Mouse (Mus musculus) midbrain, postnatal 0 days (tissue): ENCODE results near the gene H2-Q6. TPM values are rescaled to one million over a fixed set of nuclear protein-coding genes. Genes with fewer than 3 reads are reported as not detected.
"Not testable (repeated sequence)": the region's sequence is repeated elsewhere in the genome, so short reads cannot be mapped to it uniquely, and the experiment has no call there.

Experiments used
- ATAC-seq: fragments of 200-750 bp; cut with Nextera tagmentation; 2 replicates; pipeline ENCODE4 v1.8.0; 2017; ENCODE audit warnings: moderate number of reproducible peaks, mild to moderate bottlenecking, moderate TSS enrichment, moderate library complexity; ENCODE audit not compliant: low FRiP score
- DNase-seq: peaks from one replicate; pipeline ENCODE4 v3.0.0-alpha.2; 2015; ENCODE audit warnings: low spot score
- H3K27ac ChIP-seq: fragments of 300-500 bp; sonication (generic); 2 replicates; pipeline ENCODE4 v1.5.1; 2014; ENCODE audit warnings: low read depth, mild to moderate bottlenecking, low read length, mixed read lengths
- H3K27me3 ChIP-seq: fragments of 300-500 bp; sonication (generic); 2 replicates; pipeline ENCODE4 v1.6.1; 2014; ENCODE audit warnings: low read length, control low read depth, mixed read lengths; ENCODE audit not compliant: insufficient read depth
- H3K36me3 ChIP-seq: fragments of 300-500 bp; sonication (generic); 2 replicates; pipeline ENCODE4 v1.6.1; 2014; ENCODE audit warnings: low read length, control low read depth, mixed read lengths; ENCODE audit not compliant: insufficient read depth
- H3K4me1 ChIP-seq: fragments of 300-500 bp; sonication (generic); 2 replicates; pipeline ENCODE4 v1.6.1; 2014; ENCODE audit warnings: mild to moderate bottlenecking, control low read depth, antibody characterized with exemption, low read length, mixed read lengths; ENCODE audit not compliant: insufficient read depth
- H3K4me2 ChIP-seq: fragments of 300-500 bp; sonication (generic); 2 replicates; pipeline ENCODE4 v1.6.1; 2014; ENCODE audit warnings: low read depth, mild to moderate bottlenecking, low read length, mixed read lengths; ENCODE audit not compliant: poor library complexity, severe bottlenecking
- H3K4me3 ChIP-seq: fragments of 300-500 bp; sonication (generic); 2 replicates; pipeline ENCODE4 v1.5.1; 2014; ENCODE audit warnings: low read depth, mild to moderate bottlenecking, low read length, moderate library complexity
- H3K9ac ChIP-seq: fragments of 300-500 bp; sonication (generic); replicated peaks from 2 replicates; pipeline ENCODE4 v1.6.1; 2014; ENCODE audit warnings: mild to moderate bottlenecking, low read length, moderate library complexity, mixed read lengths; ENCODE audit not compliant: poor library complexity, severe bottlenecking
- H3K9me3 ChIP-seq: fragments of 300-500 bp; sonication (generic); 2 replicates; pipeline ENCODE4 v1.6.1; 2016; ENCODE audit warnings: low read length, control low read depth
- WGBS: fragments of 180-500 bp; shearing (Covaris S2); extraction: QIAGEN DNeasy Blood & Tissue Kit; methylation state at CpG from one replicate; pipeline ENCODE4 v1.1.7; 2014; 5-methylcytosine and 5-hydroxymethylcytosine counted together
- polyA plus RNA-seq: library from polyadenylated mRNA; unstranded; fragments of >200 nt; fragmentation: Nextera tagmentation; extraction: Ambion mirVana; gene quantifications from 2 replicates; pipeline ENCODE4 v1.2.1, GENCODE M21; 2015
- total RNA-seq: library from RNA; depleted of rRNA; stranded (reverse); fragments of >200 nt; gene quantifications from 2 replicates; pipeline ENCODE4 v1.2.3, GENCODE M21; 2014

The H2-Q6 gene
- total and polyA plus RNA-seq, 2 experiments from 2014 or later: 0.11 to 1.8 TPM

DNA sequence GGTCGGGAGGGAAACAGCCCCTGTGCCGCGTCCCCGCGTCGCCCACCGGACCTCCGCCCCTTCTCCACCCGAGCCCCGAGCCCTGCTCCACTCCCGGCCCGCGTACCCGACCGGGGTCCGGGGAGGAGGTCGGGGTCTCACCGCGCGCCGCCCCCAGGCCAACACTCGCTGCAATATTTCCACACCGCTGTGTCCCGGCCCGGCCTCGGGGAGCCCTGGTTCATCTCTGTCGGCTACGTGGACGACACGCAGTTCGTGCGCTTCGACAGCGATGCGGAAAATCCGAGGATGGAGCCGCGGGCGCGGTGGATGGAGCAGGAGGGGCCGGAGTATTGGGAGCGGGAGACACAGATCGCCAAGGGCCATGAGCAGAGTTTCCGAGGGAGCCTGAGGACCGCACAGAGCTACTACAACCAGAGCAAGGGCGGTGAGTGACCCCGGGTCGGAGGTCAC is 14.7 kb downstream of the H2-Q6 start:
- 1% methylated on average over 40 of the region's 48 CpGs for WGBS
- H3K4me1 ChIP-seq, H3K27me3 ChIP-seq, H3K9me3 ChIP-seq, H3K36me3 ChIP-seq, H3K27ac ChIP-seq, DNase-seq, H3K9ac ChIP-seq: not testable (repeated sequence)
- ATAC-seq: peak; percentile 51
- Histone ChIP-seq H3K4me2 (peak overlapping the region; percentile 63), H3K4me3 (peak overlapping the region; percentile 42)

DNA sequence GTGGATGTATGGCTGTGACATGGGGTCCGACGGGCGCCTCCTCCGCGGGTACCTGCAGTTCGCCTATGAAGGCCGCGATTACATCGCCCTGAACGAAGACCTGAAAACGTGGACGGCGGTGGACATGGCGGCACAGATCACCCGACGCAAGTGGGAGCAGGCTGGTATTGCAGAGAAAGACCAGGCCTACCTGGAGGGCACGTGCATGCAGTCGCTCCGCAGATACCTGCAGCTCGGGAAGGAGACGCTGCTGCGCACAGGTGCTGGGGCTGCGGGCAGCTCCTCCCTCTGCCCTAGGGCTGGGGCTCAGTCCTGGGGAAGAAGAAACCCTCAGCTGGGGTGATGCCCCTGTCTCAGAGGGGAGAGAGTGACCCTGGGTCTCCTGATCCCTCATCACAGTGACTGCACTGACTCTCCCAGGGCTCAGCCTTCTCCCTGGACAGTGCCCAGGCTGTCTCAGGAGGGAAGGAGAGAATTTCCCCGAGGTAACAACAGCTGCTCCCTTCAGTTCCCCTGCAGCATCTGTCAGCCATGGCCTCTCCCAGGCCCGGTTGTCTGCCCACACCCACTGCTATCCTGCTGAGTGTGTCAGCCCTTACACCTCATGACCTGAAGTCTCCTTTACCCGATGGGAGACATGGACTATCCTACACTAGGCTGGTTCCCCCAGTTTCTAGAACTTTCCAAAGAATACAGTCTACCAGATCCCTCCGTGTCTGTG is 15.4 kb downstream of the H2-Q6 start:
- 54% methylated on average over 25 of the region's 27 CpGs for WGBS
- not testable (repeated sequence) for DNase-seq, H3K9me3 ChIP-seq, H3K9ac ChIP-seq, H3K36me3 ChIP-seq, H3K4me1 ChIP-seq, H3K27ac ChIP-seq, H3K4me2 ChIP-seq, H3K27me3 ChIP-seq
- 0 out of 2 replicates have a peak, but pooled peaks have one; percentile 6 for ATAC-seq
- peak overlapping the region; percentile 42; the same call in 1 of the 2 replicates for H3K4me3 ChIP-seq

DNA sequence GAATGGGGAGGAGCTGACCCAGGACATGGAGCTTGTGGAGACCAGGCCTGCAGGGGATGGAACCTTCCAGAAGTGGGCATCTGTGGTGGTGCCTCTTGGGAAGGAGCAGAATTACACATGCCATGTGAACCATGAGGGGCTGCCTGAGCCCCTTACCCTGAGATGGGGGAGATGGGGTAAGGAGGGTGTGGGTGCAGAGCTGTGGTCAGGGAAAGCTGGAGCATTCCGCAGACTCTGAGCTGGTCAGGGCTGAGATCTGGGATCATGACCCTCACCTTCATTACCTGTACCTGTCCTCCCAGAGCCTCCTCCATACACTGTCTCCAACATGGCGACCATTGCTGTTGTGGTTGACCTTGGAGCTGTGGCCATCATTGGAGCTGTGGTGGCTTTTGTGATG is 17.7 kb downstream of the H2-Q6 start:
- H3K4me1 ChIP-seq, ATAC-seq, H3K9me3 ChIP-seq, H3K27me3 ChIP-seq, DNase-seq, H3K27ac ChIP-seq, H3K4me2 ChIP-seq, H3K36me3 ChIP-seq, H3K9ac ChIP-seq, H3K4me3 ChIP-seq: not testable (repeated sequence)
- 97% methylated on average over 2 of the region's 2 CpGs for WGBS

DNA sequence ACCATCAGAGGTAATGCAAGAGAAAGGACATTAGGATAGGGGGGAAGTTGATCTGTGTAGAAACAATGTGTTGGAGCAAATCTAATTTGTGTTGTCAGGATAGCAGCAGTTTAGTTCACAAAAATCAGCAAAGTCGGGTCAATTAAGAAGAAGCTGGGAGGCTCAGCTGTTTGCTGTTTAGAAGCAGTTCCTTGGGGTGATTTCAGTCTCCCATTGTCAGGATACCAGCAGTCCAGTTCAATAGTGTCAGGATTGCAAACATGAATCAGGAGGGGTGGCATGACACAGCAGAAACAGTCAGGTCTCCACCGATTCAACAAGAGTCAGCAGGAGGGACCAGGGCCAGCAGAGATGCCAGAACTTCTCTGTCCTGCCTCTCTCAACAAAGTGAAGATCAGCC is 19.9 kb downstream of the H2-Q6 start:
- H3K9me3 ChIP-seq, H3K36me3 ChIP-seq, H3K27me3 ChIP-seq, H3K4me3 ChIP-seq, H3K27ac ChIP-seq, DNase-seq, H3K9ac ChIP-seq, H3K4me2 ChIP-seq, ATAC-seq, H3K4me1 ChIP-seq: not testable (repeated sequence)
- WGBS: 81% methylated on average over 2 of the region's 2 CpGs

DNA sequence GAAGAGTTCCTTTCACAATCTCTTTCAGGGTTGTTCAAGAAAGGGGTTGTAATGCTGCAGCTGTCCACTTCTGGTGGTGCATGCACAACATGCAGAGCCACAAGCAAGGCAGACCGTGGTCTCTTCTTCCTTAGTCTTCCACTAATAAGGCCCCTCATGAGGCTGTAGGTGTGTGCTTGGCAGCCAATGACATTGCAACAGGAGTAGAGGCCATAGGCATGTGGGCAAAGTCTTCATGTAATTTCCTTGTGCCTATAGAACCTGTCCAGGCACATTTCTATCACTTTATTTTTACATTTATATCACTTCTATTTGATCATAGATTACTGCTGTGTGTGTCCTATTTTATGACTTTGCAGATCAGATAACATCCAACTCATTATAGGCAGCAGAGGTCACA is 33.6 kb downstream of the H2-Q6 start:
- not testable (repeated sequence) for H3K9ac ChIP-seq, H3K9me3 ChIP-seq, H3K27ac ChIP-seq, H3K36me3 ChIP-seq, H3K4me1 ChIP-seq, DNase-seq, H3K4me3 ChIP-seq, ATAC-seq, H3K4me2 ChIP-seq, H3K27me3 ChIP-seq
- WGBS: no CpG with 5 or more reads among the region's 1 CpGs

DNA sequence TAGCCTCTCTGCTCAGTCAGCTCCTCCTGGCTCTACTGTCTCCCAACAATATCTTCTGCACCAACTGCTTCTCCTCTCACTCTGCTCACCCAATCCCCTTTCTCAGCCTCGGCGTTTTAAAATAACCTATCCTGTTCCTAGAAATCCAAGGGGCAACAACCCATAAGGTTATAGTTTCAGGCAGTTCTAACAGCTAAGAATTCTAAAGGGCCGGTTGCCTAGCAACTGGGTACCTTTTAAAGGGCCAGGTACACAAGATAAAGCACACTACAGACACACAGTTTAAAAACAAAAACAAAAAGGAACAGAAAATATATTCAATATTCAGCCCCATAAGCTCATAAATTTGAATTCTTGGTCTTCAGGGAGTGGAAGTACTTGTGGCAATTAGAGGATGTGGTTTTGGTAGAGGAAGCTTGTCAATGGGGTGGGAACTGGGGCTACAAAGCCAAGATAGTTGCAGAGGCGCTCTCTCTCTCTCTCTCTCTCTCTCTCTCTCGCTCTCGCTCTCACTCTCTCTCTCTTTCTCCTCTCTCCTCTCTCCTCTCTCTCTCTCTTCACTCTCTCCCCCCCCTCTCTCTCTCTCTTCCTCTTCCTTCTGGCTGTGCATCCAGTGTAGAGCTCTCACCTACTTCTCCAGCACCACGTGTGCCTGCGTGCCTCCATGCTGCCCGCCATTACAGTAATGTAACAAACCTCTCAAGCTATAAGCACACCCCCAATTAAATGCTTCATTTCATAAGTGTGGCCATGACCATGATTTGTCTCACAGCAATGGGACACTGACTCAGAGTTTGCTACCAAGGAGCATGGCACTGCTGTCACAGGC is 36.1 kb downstream of the H2-Q6 start:
- H3K4me2 ChIP-seq, H3K4me1 ChIP-seq, H3K9ac ChIP-seq, H3K4me3 ChIP-seq, DNase-seq, H3K27me3 ChIP-seq, H3K27ac ChIP-seq, H3K9me3 ChIP-seq, H3K36me3 ChIP-seq: not testable (repeated sequence)
- 31% methylated on average over 3 of the region's 9 CpGs for WGBS
- peak; percentile 83 for ATAC-seq
